16 mouse cellular contexts compared by ENCODE assay signal in the genomic region with DNA sequence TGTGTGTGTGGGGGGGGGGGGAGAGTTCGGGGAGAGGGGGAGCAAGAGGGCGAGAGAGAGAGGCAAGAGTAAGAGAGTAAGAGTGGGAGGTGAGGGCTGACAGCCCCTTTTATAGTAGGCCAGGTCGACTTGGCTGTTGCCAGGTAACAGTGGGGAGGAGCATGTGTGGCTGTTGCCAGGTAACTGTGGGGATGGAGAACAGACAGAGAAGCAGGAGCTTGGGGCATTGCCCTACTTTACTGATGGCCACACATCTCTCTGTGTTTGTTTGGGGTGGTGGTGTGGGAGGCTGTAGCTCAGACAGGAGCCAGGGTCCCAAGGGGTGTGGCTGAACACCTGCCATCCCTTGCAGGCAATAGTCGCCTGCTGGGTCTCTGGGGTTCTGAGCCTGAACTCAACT.
A peak's percentile ranks its signal among the peaks of the same experiment; 100 is the strongest.
DNase-seq lines count a peak whose midpoint lies in the region; ATAC-seq and TF ChIP-seq lines count a peak whose summit lies in the region.
"Had no signal": no experiment of that assay in that cellular context is flagged by ENCODE, and none has a peak within 500 bp of the region (broad histone marks: within the 10 kb centered on the region; RNA-seq: fewer than 3 reads in every experiment).

No protein-coding gene starts in this region.

- H3K9me3 ChIP-seq in kidney, embryonic 15.5 days (replicated peaks) = no peaks in the 10 kb centered on the region
- H3K9me3 ChIP-seq in stomach, embryonic 14.5 days (ENCODE audit: control insufficient read depth, low read depth, low read length) = no peaks in the 10 kb centered on the region
- no peaks in the 10 kb centered on the region for H3K9me3 ChIP-seq in stomach, postnatal 0 days (ENCODE audit: control insufficient read depth, low read length)
- no peaks in the 10 kb centered on the region for H3K9me3 ChIP-seq in hindbrain, embryonic 13.5 days
- H3K9me3 ChIP-seq in neural tube, embryonic 15.5 days (replicated peaks) = no peaks in the 10 kb centered on the region
- H3K9me3 ChIP-seq: heart, embryonic 10.5 days; stomach, embryonic 15.5 days had no signal

- TF ChIP-seq EP300 in stomach, postnatal 0 days (optimal IDR thresholded peaks at IDR 0.05) = no peak

- no peak for DNase-seq in kidney, postnatal 14 days
- DNase-seq in stomach, postnatal 0 days (ENCODE audit: low spot score) = no peak
- no peak for DNase-seq in gastrocnemius, postnatal 4 days (ENCODE audit: low spot score in 2 of 2)
- no peak for DNase-seq in lung, postnatal 4 days
- DNase-seq: adrenal gland, postnatal 25 days; kidney, adult 8-10 months; lung, postnatal 10 days; right cerebral cortex, postnatal 4 days; thymus, postnatal 4 days had no signal

- H3K36me3 ChIP-seq in kidney, embryonic 15.5 days = no peaks in the 10 kb centered on the region
- no peaks in the 10 kb centered on the region for H3K36me3 ChIP-seq in stomach, embryonic 14.5 days (ENCODE audit: control insufficient read depth, insufficient read depth, low read length)
- H3K36me3 ChIP-seq in stomach, postnatal 0 days (ENCODE audit: control insufficient read depth, insufficient read depth, low read length) = no peaks in the 10 kb centered on the region
- H3K36me3 ChIP-seq in hindbrain, embryonic 13.5 days = no peaks in the 10 kb centered on the region
- no peaks in the 10 kb centered on the region for H3K36me3 ChIP-seq in neural tube, embryonic 15.5 days
- H3K36me3 ChIP-seq: heart, embryonic 10.5 days; stomach, embryonic 15.5 days had no signal

- H3K27me3 ChIP-seq in kidney, embryonic 15.5 days = no peaks in the 10 kb centered on the region
- no peaks in the 10 kb centered on the region for H3K27me3 ChIP-seq in stomach, embryonic 14.5 days (ENCODE audit: control insufficient read depth, insufficient read depth, low read length)
- H3K27me3 ChIP-seq in stomach, postnatal 0 days (ENCODE audit: control insufficient read depth, insufficient read depth, low read length) = no peaks in the 10 kb centered on the region
- no peaks in the 10 kb centered on the region for H3K27me3 ChIP-seq in hindbrain, embryonic 13.5 days
- no peaks in the 10 kb centered on the region for H3K27me3 ChIP-seq in neural tube, embryonic 15.5 days (replicated peaks)
- H3K27me3 ChIP-seq: stomach, embryonic 15.5 days had no signal

- TF ChIP-seq CTCF in stomach, postnatal 0 days (IDR thresholded peaks at IDR 0.05; ENCODE audit: low read depth) = no peak

- H3K4me3 ChIP-seq in kidney, embryonic 15.5 days (replicated peaks) = no peak overlapping the region
- no peak overlapping the region for H3K4me3 ChIP-seq in stomach, embryonic 14.5 days (ENCODE audit: low read depth, low read length)
- no peak overlapping the region for H3K4me3 ChIP-seq in stomach, postnatal 0 days (ENCODE audit: low read depth, low read length)
- H3K4me3 ChIP-seq in hindbrain, embryonic 13.5 days = no peak overlapping the region
- H3K4me3 ChIP-seq in neural tube, embryonic 15.5 days (replicated peaks) = no peak overlapping the region
- H3K4me3 ChIP-seq: heart, embryonic 10.5 days; stomach, embryonic 15.5 days had no signal

- WGBS in kidney, embryonic 15.5 days = 37% methylated on average over 3 of the region's 4 CpGs
- 60% methylated on average over 4 of the region's 4 CpGs for WGBS in stomach, embryonic 14.5 days
- WGBS in stomach, postnatal 0 days = 53% methylated on average over 4 of the region's 4 CpGs
- WGBS in hindbrain, embryonic 13.5 days = 49% methylated on average over 4 of the region's 4 CpGs
- 46% methylated on average over 3 of the region's 4 CpGs for WGBS in neural tube, embryonic 15.5 days

- no peak overlapping the region for H3K9ac ChIP-seq in kidney, embryonic 15.5 days
- H3K9ac ChIP-seq in stomach, embryonic 14.5 days (replicated peaks; ENCODE audit: low read depth, low read length) = no peak overlapping the region
- H3K9ac ChIP-seq in stomach, postnatal 0 days (ENCODE audit: low read length) = no peak overlapping the region
- no peak overlapping the region for H3K9ac ChIP-seq in hindbrain, embryonic 13.5 days
- H3K9ac ChIP-seq in neural tube, embryonic 15.5 days (replicated peaks) = no peak overlapping the region
- H3K9ac ChIP-seq: liver, embryonic 14.5 days; stomach, embryonic 15.5 days had no signal

- ATAC-seq in kidney, embryonic 15.5 days (replicated peaks; ENCODE audit: low FRiP score) = 0 out of 2 replicates have a peak, but pooled peaks have one; percentile 33
- 0 out of 2 replicates have a peak, but pooled peaks have one; percentile 14 for ATAC-seq in stomach, embryonic 14.5 days (ENCODE audit: insufficient number of reproducible peaks, insufficient read depth, low FRiP score, low read depth)
- no peak for ATAC-seq in stomach, postnatal 0 days (ENCODE audit: low FRiP score, low TSS enrichment)
- peak; percentile 62; the same call in 1 of the 2 replicates for ATAC-seq in hindbrain, embryonic 13.5 days (ENCODE audit: low FRiP score)
- peak; percentile 43; the same call in 1 of the 2 replicates for ATAC-seq in neural tube, embryonic 15.5 days (ENCODE audit: low FRiP score)

- no peak overlapping the region for H3K27ac ChIP-seq in kidney, embryonic 15.5 days
- H3K27ac ChIP-seq in stomach, embryonic 14.5 days (ENCODE audit: low read length) = no peak overlapping the region
- H3K27ac ChIP-seq in stomach, postnatal 0 days (replicated peaks) = no peak overlapping the region
- no peak overlapping the region for H3K27ac ChIP-seq in hindbrain, embryonic 13.5 days
- H3K27ac ChIP-seq in neural tube, embryonic 15.5 days (replicated peaks) = no peak overlapping the region
- H3K27ac ChIP-seq: heart, embryonic 10.5 days; liver, embryonic 14.5 days; stomach, embryonic 15.5 days had no signal

- no peak overlapping the region for H3K4me2 ChIP-seq in kidney, embryonic 15.5 days
- no peak overlapping the region for H3K4me2 ChIP-seq in stomach, embryonic 14.5 days (replicated peaks; ENCODE audit: low read depth, low read length)
- H3K4me2 ChIP-seq in stomach, postnatal 0 days (replicated peaks; ENCODE audit: low read depth) = no peak overlapping the region
- H3K4me2 ChIP-seq in hindbrain, embryonic 13.5 days = no peak overlapping the region
- no peak overlapping the region for H3K4me2 ChIP-seq in neural tube, embryonic 15.5 days
- H3K4me2 ChIP-seq: stomach, embryonic 15.5 days had no signal

- H3K4me1 ChIP-seq in kidney, embryonic 15.5 days = no peaks in the 10 kb centered on the region
- no peaks in the 10 kb centered on the region for H3K4me1 ChIP-seq in stomach, embryonic 14.5 days (ENCODE audit: control insufficient read depth, insufficient read depth, low read length)
- no peaks in the 10 kb centered on the region for H3K4me1 ChIP-seq in stomach, postnatal 0 days (replicated peaks; ENCODE audit: control insufficient read depth, insufficient read depth)
- peaks cover 9% of the 10 kb centered on the region for H3K4me1 ChIP-seq in hindbrain, embryonic 13.5 days (replicated peaks)
- H3K4me1 ChIP-seq in neural tube, embryonic 15.5 days = 0 out of 2 replicates have a peak, but pooled peaks cover 3% of the 10 kb centered on the region
- H3K4me1 ChIP-seq: heart, embryonic 10.5 days; stomach, embryonic 15.5 days had no signal
